Comparison of ENCODE assay signal across 8 mouse cellular contexts in genomic region chr10:69213451-69213877, GRCm38 (mm10). TPM values are rescaled to one million over a fixed set of nuclear protein-coding genes. Genes with fewer than 3 reads are reported as not detected.
DNase-seq lines count a peak whose midpoint lies in the region; ATAC-seq and TF ChIP-seq lines count a peak whose summit lies in the region.

No protein-coding gene starts in this region.

- no peaks in the 10 kb centered on the region for H3K36me3 ChIP-seq in kidney, adult 2 months (ENCODE audit: control insufficient read depth, insufficient read depth, low read length)
- peaks cover 10% of the 10 kb centered on the region for H3K36me3 ChIP-seq in forebrain, embryonic 12.5 days (replicated peaks)
- peaks cover 13% of the 10 kb centered on the region; the same call in 1 of the 2 replicates for H3K36me3 ChIP-seq in kidney, postnatal 0 days (ENCODE audit: insufficient read depth, low read length)
- no peaks in the 10 kb centered on the region for H3K36me3 ChIP-seq in macrophage (ENCODE audit: inconsistent target)
- H3K36me3 ChIP-seq in stomach, embryonic 16.5 days (ENCODE audit: control insufficient read depth, insufficient read depth, low read length) = peaks cover 17% of the 10 kb centered on the region

- peak overlapping the region; percentile 85 for H3K4me2 ChIP-seq in forebrain, embryonic 12.5 days
- H3K4me2 ChIP-seq in kidney, postnatal 0 days (ENCODE audit: low read length) = peak overlapping the region; percentile 92
- H3K4me2 ChIP-seq in stomach, embryonic 16.5 days (ENCODE audit: low read depth, low read length) = peak overlapping the region; percentile 93

- WGBS in kidney, adult 2 months = under 1% methylated on average over 21 of the region's 21 CpGs
- 0% methylated on average over 21 of the region's 21 CpGs for WGBS in forebrain, embryonic 12.5 days
- 0% methylated on average over 19 of the region's 21 CpGs for WGBS in kidney, postnatal 0 days
- under 1% methylated on average over 21 of the region's 21 CpGs for WGBS in macrophage (ENCODE audit: missing documents)
- under 1% methylated on average over 21 of the region's 21 CpGs for WGBS in stomach, embryonic 16.5 days

- ATAC-seq in forebrain, embryonic 12.5 days (ENCODE audit: low FRiP score) = peak; percentile 74
- peak; percentile 53 for ATAC-seq in kidney, postnatal 0 days (replicated peaks; ENCODE audit: low FRiP score, low read depth)
- peak; percentile 74 for ATAC-seq in stomach, embryonic 16.5 days (ENCODE audit: insufficient read depth, low FRiP score)

- H3K9me3 ChIP-seq in forebrain, embryonic 12.5 days = no peaks in the 10 kb centered on the region
- H3K9me3 ChIP-seq in kidney, postnatal 0 days (replicated peaks; ENCODE audit: low read length) = no peaks in the 10 kb centered on the region
- H3K9me3 ChIP-seq in stomach, embryonic 16.5 days (replicated peaks; ENCODE audit: control insufficient read depth, low read length) = peaks cover 3% of the 10 kb centered on the region; the same call in 1 of the 2 replicates

- H3K4me1 ChIP-seq in kidney, adult 2 months (ENCODE audit: control insufficient read depth, insufficient read depth, low read length) = peaks cover 26% of the 10 kb centered on the region
- H3K4me1 ChIP-seq in forebrain, embryonic 12.5 days = peaks cover 19% of the 10 kb centered on the region
- peaks cover 15% of the 10 kb centered on the region; the same call in 1 of the 2 replicates for H3K4me1 ChIP-seq in kidney, postnatal 0 days (replicated peaks; ENCODE audit: insufficient read depth, low read length)
- H3K4me1 ChIP-seq in stomach, embryonic 16.5 days (ENCODE audit: control insufficient read depth, insufficient read depth, low read length) = peaks cover 17% of the 10 kb centered on the region

- DNase-seq in kidney, adult 2 months = peak; percentile 30
- no peak for DNase-seq in kidney, adult 8-10 months
- peak; percentile 49 for DNase-seq in R1 (ENCODE audit: low read depth, low spot score)
- DNase-seq in kidney, postnatal 0 days (ENCODE audit: low spot score) = peak; percentile 64
- DNase-seq in ovary, postnatal 14 days (ENCODE audit: low spot score) = no peak

- TF ChIP-seq POLR2A in kidney, adult 2 months (IDR thresholded peaks at IDR 0.05; ENCODE audit: low read depth, low read length) = no peak

- peak overlapping the region; percentile 77 for H3K9ac ChIP-seq in forebrain, embryonic 12.5 days
- peak overlapping the region; percentile 82 for H3K9ac ChIP-seq in kidney, postnatal 0 days (ENCODE audit: low read depth, low read length)
- peak overlapping the region; percentile 95 for H3K9ac ChIP-seq in stomach, embryonic 16.5 days (ENCODE audit: low read length)

- H3K4me3 ChIP-seq in kidney, adult 2 months (ENCODE audit: insufficient read depth, low read depth, low read length) = peak overlapping the region; percentile 81
- peak overlapping the region; percentile 65 for H3K4me3 ChIP-seq in forebrain, embryonic 12.5 days (replicated peaks)
- H3K4me3 ChIP-seq in kidney, postnatal 0 days (replicated peaks; ENCODE audit: low read depth, low read length) = peak overlapping the region; percentile 70
- H3K4me3 ChIP-seq in macrophage (ENCODE audit: inconsistent target) = peak overlapping the region; percentile 64
- H3K4me3 ChIP-seq in stomach, embryonic 16.5 days (replicated peaks; ENCODE audit: low read length) = peak overlapping the region; percentile 76

- TF ChIP-seq CTCF in kidney, adult 2 months (conservative IDR thresholded peaks at IDR 0.05; ENCODE audit: insufficient read depth, insufficient read length, low read depth, low read length) = no peak
- TF ChIP-seq CTCF in kidney, postnatal 0 days (IDR thresholded peaks at IDR 0.05; ENCODE audit: low read depth) = no peak

- H3K79me2 ChIP-seq in macrophage (ENCODE audit: inconsistent target) = no peaks in the 10 kb centered on the region; the same call in 1 of the 2 replicates

- H3K27me3 ChIP-seq in kidney, adult 2 months (replicated peaks; ENCODE audit: control insufficient read depth, insufficient read depth, low read length) = no peaks in the 10 kb centered on the region
- no peaks in the 10 kb centered on the region for H3K27me3 ChIP-seq in forebrain, embryonic 12.5 days
- H3K27me3 ChIP-seq in kidney, postnatal 0 days (ENCODE audit: insufficient read depth, low read length) = no peaks in the 10 kb centered on the region
- H3K27me3 ChIP-seq in stomach, embryonic 16.5 days (ENCODE audit: control insufficient read depth, insufficient read depth, low read length) = no peaks in the 10 kb centered on the region

- peak overlapping the region; percentile 93 for H3K27ac ChIP-seq in kidney, adult 2 months (ENCODE audit: insufficient read depth, low read depth, low read length)
- peak overlapping the region; percentile 94 for H3K27ac ChIP-seq in forebrain, embryonic 12.5 days
- H3K27ac ChIP-seq in kidney, postnatal 0 days = peak overlapping the region; percentile 96
- H3K27ac ChIP-seq in macrophage = peak overlapping the region; percentile 64
- peak overlapping the region; percentile 100 for H3K27ac ChIP-seq in stomach, embryonic 16.5 days (ENCODE audit: low read length)

RNA-seq across cellular contexts. Expression of gene A930033H14Rik, which starts 0.6 kb away (rescaled TPM):
- 0.94 and 1.1 TPM in 2 replicates for polyA plus RNA-seq in kidney, adult 2 months (2012; rRNA removed)
- polyA plus RNA-seq in forebrain, embryonic 12.5 days (2016; fragmentation: Nextera tagmentation; extraction: Ambion mirVana) = 1.2 TPM in 2 replicates
- 2.3 and 2.9 TPM in 2 replicates for polyA plus RNA-seq in kidney, postnatal 0 days (2015; fragmentation: Nextera tagmentation; extraction: Ambion mirVana)
- total RNA-seq in macrophage (2018; cell fraction: chromatin; rRNA removed) = 10 to 100 TPM in 2 of 26 experiments, 1 to 10 TPM in 24; 1.5 to 10.8 (median 5.5) TPM
- 1 to 10 TPM in 2 of 26 experiments, under 1 TPM in 24; 0.18 to 1.3 (median 0.45) TPM for total RNA-seq in macrophage (2018; cell fraction: cytosol; rRNA removed)
- total RNA-seq in macrophage (2018; cell fraction: nucleus; rRNA removed) = 10 to 100 TPM in 5 of 26 experiments, 1 to 10 TPM in 21; 2.6 to 17.0 (median 7.7) TPM
- 0.46 to 0.94 TPM (median 0.87 TPM) in 3 replicates for polyA plus RNA-seq in macrophage (2018)
- 1.8 and 2.0 TPM in 2 replicates for polyA plus RNA-seq in stomach, embryonic 16.5 days (2015; fragmentation: Nextera tagmentation; extraction: Ambion mirVana)

Comparison
In these comparisons a context has a peak if more than half of its experiments do, and no peak if none do; other contexts are left out.
1. DNase-seq: peak in kidney, adult 2 months (single experiment), R1 (single experiment) and kidney, postnatal 0 days (single experiment); none in kidney, adult 8-10 months (0 of 2) and ovary, postnatal 14 days (single experiment).
2. Peak in every context shown above with its lines, with median percentiles within 50 percentile points of each other: H3K27ac ChIP-seq, H3K4me3 ChIP-seq, ATAC-seq, H3K4me2 ChIP-seq and H3K9ac ChIP-seq.